Mouse (Mus musculus) embryonic fibroblast, embryonic 13.5 days (primary cell): Measurements from ENCODE around the gene Gzmk. TPM values are rescaled to one million over a fixed set of nuclear protein-coding genes. Genes with fewer than 3 reads are reported as not detected.

Source experiments
- H3K27ac ChIP-seq: 2 replicates; pipeline ENCODE4 v1.5.1; 2012; ENCODE audit warnings: low read length, control low read depth, inconsistent platforms; ENCODE audit not compliant: insufficient read depth
- H3K4me1 ChIP-seq: 2 replicates; pipeline ENCODE4 v1.6.1; 2011; ENCODE audit warnings: low read length; ENCODE audit not compliant: control insufficient read depth, insufficient read depth
- H3K4me3 ChIP-seq: 2 replicates; pipeline ENCODE4 v1.5.1; 2011; ENCODE audit warnings: mild to moderate bottlenecking, control low read depth, low read length; ENCODE audit not compliant: insufficient read depth
- CTCF ChIP-seq: IDR thresholded peaks from 2 replicates; pipeline ENCODE4 v1.5.1; 2011; ENCODE audit warnings: mild to moderate bottlenecking, control low read depth, low read length, moderate library complexity, borderline replicate concordance; ENCODE audit not compliant: insufficient read depth
- POLR2A ChIP-seq: IDR thresholded peaks from 2 replicates; pipeline ENCODE4 v1.6.1; 2011; ENCODE audit warnings: low read depth, mild to moderate bottlenecking, control low read depth, low read length, moderate library complexity
- polyA plus RNA-seq: library from polyadenylated mRNA; stranded (reverse); fragments of >200 nt; gene quantifications from 2 replicates; pipeline ENCODE4 v1.2.4, GENCODE M21; 2011; ENCODE audit warnings: low read depth; ENCODE audit not compliant: missing spikeins, insufficient read length

The Gzmk gene
- polyA plus RNA-seq, 1 experiment: not detected

DNA sequence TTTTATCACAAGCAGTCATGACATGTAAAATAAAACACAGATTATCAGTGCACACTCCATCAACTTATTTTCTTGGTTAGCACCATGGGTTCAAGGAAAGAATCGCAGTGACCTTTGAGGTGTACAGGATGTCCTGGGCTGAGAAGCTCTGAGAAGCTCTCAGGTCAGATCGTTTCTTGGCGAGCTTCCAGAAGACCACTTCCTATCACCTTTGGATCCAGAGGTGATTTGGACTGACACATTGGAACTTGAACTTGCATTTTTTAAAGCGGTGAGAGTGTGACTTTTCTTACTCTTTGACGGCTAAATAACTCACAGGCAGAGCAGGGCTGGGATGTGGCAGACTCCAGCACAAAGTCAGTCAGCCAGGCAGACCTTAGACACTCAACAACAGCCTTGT is 20.4 kb downstream of the Gzmk start:
- Histone ChIP-seq H3K27ac (no peak overlapping the region), H3K4me3 (no peak overlapping the region), H3K4me1 (peaks cover 17% of the 10 kb centered on the region)
- TF ChIP-seq CTCF (no peak), POLR2A (no peak)

DNA sequence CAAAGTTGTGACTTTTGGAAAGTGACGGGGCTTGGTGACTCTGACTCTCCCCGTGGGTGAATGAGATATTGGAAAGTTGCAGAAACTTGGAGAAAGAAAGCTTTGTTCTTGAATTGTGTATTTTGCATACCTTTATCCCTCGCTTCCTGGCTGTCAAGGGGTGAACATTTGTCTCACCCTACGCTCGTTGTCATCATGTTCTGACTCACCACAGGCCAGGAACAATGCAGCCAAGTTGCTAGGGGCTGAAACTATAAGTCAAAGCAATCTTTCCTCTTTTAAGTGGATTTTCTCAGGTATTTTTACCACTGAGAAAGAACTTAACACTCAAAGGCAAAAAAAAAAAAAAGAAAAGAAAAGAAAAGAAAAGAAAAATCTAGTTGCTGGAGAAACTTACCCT is 22.6 kb downstream of the Gzmk start:
- Histone ChIP-seq H3K4me1 (peaks cover 15% of the 10 kb centered on the region), H3K27ac (peak overlapping the region; percentile 94), H3K4me3 (no peak overlapping the region)
- no peak for TF ChIP-seq POLR2A
- TF ChIP-seq CTCF: no peak

DNA sequence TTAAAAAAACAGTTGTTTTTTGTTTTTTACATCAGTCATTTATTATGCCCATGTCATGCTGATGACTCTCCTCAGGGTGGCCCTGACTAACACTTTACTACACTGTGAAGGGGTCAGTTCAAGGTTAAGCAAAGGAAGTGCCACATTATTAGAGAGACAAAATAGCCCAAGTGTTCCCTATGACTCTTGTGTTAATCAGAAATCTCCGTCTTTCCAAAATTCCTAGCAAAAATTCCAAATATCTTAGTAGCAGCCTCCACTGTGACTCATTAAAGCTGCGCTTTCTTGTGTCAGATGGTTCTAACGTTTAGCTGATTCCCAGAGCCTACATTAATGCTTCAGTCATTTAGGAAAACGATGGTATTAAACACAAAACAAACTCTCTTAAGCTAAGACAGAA is 23.5 kb downstream of the Gzmk start:
- peaks cover 22% of the 10 kb centered on the region for H3K4me1 ChIP-seq
- H3K4me3 ChIP-seq: no peak overlapping the region
- H3K27ac ChIP-seq: peak overlapping the region; percentile 94
- no peak for TF ChIP-seq CTCF
- TF ChIP-seq POLR2A: no peak

DNA sequence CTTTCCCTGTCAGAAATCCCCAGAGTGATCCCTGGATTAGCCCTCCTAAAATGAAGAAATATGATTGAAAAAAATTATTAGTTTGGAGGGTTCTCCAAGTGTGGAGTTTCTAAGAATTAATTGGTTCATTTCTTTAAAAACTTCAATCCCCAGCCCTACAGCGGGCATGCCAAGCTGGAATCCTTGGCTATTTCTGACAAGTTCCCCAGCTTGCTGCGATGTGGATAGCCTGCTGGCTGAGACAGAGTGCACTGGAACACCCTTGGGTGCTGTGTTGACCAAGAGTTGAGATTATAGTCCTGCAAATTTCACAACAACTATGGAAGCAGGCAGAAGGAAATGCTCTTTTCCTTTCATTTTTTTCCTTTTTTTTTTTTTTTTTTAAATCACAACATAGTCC is 24.1 kb downstream of the Gzmk start:
- H3K4me1 ChIP-seq: peaks cover 22% of the 10 kb centered on the region
- no peak for TF ChIP-seq POLR2A
- no peak overlapping the region for H3K4me3 ChIP-seq
- H3K27ac ChIP-seq: peak overlapping the region; percentile 68; the same call in 1 of the 2 replicates

DNA sequence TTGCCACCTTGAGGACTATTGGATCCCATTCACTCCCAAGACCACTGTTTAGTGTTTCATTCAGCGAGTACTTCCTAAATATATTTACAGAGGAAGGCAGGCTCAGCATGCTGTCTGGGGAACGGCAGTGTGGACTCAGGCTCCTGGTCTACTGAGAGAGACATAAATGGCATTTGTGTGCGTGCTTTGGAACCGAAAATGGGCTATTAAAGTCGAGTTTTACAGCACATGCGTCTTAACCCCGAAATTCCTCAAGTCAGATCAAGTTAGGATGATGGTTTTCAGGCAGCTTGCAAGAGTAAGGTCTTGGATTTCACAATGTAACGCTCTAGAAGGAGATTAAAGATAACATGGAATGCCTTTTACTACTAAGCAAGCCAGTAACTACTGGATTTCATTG is 25.0 kb downstream of the Gzmk start:
- peak overlapping the region; percentile 30 for H3K27ac ChIP-seq
- no peak overlapping the region for H3K4me3 ChIP-seq
- TF ChIP-seq CTCF (no peak), POLR2A (no peak)
- peaks cover 22% of the 10 kb centered on the region for H3K4me1 ChIP-seq

DNA sequence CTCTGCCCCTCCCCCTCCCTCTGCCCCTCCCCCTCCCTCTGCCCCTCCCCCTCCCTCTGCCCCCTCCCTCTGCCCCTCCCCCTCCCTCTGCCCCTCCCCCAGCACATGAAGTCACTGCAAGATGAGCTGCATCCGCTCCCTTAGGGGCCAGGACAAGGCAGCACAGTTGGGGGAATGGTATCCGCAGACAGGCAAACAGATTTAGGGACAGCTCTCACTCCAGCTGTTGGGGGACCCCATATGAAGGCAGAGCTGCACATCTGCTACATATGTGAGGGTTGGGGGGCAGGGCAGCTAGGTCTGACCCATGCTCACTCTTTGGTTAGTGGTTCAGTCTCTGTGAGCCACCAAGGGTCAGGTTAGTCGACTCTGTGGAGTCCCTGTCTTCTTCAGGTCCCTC is 26.4 kb downstream of the Gzmk start:
- TF ChIP-seq POLR2A (no peak), CTCF (no peak)
- H3K27ac ChIP-seq: no peak overlapping the region
- no peak overlapping the region for H3K4me3 ChIP-seq
- H3K4me1 ChIP-seq: peaks cover 21% of the 10 kb centered on the region

DNA sequence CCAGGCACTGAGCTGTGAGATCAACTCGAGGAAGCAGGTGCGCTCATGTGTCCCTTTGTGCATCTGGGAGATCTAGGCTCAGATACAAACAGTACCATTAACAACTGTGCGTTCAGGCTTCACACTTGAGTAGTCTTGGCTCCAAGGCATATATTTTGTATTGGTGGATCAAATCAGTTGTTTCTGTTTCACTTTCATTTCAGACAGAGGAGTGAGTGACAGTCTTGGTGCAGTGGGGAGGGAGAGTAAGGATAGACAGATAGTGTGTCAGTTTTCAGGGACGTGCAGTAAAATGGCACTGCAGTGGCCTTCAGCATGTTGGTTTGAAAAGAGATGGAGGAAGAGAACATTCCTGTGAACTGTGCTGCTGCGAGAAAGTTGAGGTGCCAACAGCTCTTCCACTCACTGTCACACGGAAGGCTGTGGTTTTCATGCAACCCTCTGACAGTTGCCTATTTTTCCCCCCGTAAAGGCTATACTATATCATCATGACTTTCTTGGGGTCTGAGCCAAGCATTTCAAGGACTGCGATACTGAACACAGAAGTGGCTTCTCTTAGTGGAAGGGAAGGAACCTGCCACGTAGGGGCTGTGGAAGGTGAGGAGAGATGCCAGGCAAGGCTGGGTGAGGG is 27.7 kb downstream of the Gzmk start:
- no peak overlapping the region for H3K4me3 ChIP-seq
- no peak overlapping the region for H3K27ac ChIP-seq
- H3K4me1 ChIP-seq: peaks cover 22% of the 10 kb centered on the region
- TF ChIP-seq CTCF (no peak), POLR2A (no peak)

DNA sequence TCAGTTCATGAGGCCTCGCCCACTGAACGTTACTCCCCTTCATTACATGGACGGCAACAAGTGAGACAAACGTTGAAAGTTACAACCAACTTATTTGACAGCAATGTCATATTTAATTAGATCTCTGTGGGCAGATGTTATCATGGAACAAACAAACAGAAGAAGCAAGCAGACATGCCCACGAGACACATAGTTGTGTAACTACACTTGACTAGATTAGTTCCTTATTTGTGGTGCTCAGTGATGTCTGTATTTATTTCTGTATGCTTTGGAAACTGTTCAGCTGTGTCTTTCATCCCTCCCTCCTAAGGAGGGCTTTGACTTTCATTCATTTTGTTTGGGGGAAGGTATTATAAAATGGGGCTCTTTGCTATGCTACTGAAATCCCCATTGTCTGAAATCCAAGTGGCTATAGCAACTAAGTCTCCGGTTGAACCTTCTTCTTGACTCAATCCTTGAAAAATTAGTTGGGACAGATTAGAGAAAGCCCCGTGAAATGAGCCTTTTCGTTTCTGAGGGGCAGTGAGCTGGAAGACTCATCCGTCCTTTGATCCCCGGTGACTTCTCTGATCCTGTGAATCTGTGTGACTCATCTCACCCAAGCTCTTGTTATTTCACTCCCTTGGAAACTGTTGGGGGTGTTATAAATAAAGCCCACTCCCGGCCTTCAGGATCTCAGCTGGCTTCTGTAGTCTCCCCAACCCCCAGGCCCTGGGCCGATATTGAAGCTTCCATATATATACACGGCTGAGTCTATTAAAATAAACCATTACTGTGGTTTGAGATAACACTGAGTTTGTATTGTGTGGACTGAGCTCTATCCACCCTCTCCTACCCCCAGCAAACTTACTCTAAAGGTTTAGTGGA is 28.7 kb downstream of the Gzmk start:
- no peak for TF ChIP-seq CTCF
- TF ChIP-seq POLR2A: no peak
- H3K27ac ChIP-seq: no peak overlapping the region
- no peak overlapping the region for H3K4me3 ChIP-seq
- peaks cover 16% of the 10 kb centered on the region for H3K4me1 ChIP-seq

DNA sequence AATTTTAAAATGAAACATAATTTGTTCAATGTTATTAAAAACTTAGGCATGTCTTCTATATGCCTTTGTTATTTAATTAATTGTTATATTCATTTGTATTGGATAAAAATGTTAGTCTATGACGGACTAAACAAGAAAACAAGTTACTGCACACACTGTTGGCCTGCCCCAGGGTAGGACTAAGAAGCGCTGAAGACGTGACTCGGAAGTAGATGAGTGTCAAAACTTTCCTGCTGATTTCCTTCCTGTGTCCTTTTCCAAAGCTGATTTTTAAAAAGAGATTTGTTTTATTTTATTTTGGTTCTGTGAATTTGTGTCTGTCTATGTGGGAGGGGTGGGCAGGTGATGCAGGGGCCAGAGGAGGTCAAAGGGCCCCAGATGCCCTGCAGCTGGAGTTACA is 42.0 kb downstream of the Gzmk start:
- no peaks in the 10 kb centered on the region for H3K4me1 ChIP-seq
- H3K27ac ChIP-seq: no peak overlapping the region
- TF ChIP-seq CTCF (no peak), POLR2A (no peak)
- H3K4me3 ChIP-seq: no peak overlapping the region

DNA sequence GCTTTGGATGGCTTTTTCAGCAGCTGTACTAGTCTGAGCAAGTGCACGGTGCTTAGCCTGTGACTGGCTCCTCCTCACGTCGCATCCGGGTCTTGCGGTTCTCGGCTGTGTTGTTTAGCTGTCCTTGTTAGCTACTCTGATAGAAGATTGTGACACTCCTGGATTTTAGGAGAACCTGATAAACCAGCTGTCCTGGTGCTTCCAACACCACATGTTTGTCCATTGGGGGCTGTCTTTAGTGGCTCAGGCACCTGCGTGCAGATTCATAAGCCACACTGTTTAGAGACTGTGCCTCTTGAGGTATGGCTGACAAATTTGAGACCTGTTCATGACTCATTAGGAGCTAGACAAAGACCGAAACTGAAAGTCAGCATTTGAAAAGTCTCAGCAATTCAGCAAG is 42.4 kb downstream of the Gzmk start:
- no peaks in the 10 kb centered on the region for H3K4me1 ChIP-seq

More for the DNA sequence above, 42.4 kb downstream of the Gzmk start:
- H3K4me3 ChIP-seq: no peak overlapping the region
- no peak for TF ChIP-seq POLR2A
- no peak for TF ChIP-seq CTCF
- no peak overlapping the region for H3K27ac ChIP-seq
